Mouse (Mus musculus) lung, adult 18-20 months (tissue): ENCODE data around the gene Klk6.

Source experiments
- DNase-seq, 2 experiments: peaks; one replicate each; pipeline ENCODE4 v3.0.0; 2022; ENCODE audit warnings: mixed read lengths in 2 of 2

Gene Klk6

GRCm38 (mm10) chr7:43824199-43824598, at the start of gene Klk6:
TSS of gene Klk6 (plus strand) at chr7:43824499.
- no peak for DNase-seq

- DNase-seq = no peak
Measured at GRCm38 (mm10) chr7:43774802-43775201, 49.5 kb upstream of the Klk6 start.

- no peak for DNase-seq
Measured at GRCm38 (mm10) chr7:43775311-43776057, 48.8 kb upstream of the Klk6 start.

GRCm38 (mm10) chr7:43776506-43776905, 47.8 kb upstream of the Klk6 start:
- DNase-seq = no peak

- no peak for DNase-seq
Measured at GRCm38 (mm10) chr7:43777423-43777822, 46.9 kb upstream of the Klk6 start.

- no peak for DNase-seq
Measured at GRCm38 (mm10) chr7:43778176-43778970, 45.9 kb upstream of the Klk6 start.

GRCm38 (mm10) chr7:43780241-43780640, 44.1 kb upstream of the Klk6 start:
- DNase-seq = no peak

- DNase-seq = no peak
Measured at GRCm38 (mm10) chr7:43780746-43781145, 43.6 kb upstream of the Klk6 start, which contains the start of gene Klk10. TSS of gene Klk10 (plus strand) at chr7:43781035.

GRCm38 (mm10) chr7:43781541-43781940, 42.8 kb upstream of the Klk6 start:
- no peak for DNase-seq

- peak; percentile 75 to 84 for DNase-seq
Measured at GRCm38 (mm10) chr7:43782275-43783265, 41.7 kb upstream of the Klk6 start.

- DNase-seq = no peak
Measured at GRCm38 (mm10) chr7:43785286-43785685, 39.0 kb upstream of the Klk6 start.

GRCm38 (mm10) chr7:43788096-43788495, 36.2 kb upstream of the Klk6 start:
- DNase-seq = no peak

GRCm38 (mm10) chr7:43789295-43789694, 35.0 kb upstream of the Klk6 start:
- no peak for DNase-seq

GRCm38 (mm10) chr7:43791591-43791990, 32.7 kb upstream of the Klk6 start, which contains the start of gene Klk9:
TSS of gene Klk9 (plus strand) at chr7:43791891.
- DNase-seq = no peak

GRCm38 (mm10) chr7:43796355-43796754, 27.9 kb upstream of the Klk6 start:
- DNase-seq = no peak

- DNase-seq = peak; percentile 33 to 41
Measured at GRCm38 (mm10) chr7:43797333-43797769, 26.9 kb upstream of the Klk6 start, which contains the start of gene Klk8. TSS of gene Klk8 (plus strand) at chr7:43797577.

GRCm38 (mm10) chr7:43797844-43798462, 26.3 kb upstream of the Klk6 start:
- peak; percentile 17 to 27 for DNase-seq

GRCm38 (mm10) chr7:43799876-43800275, 24.4 kb upstream of the Klk6 start:
- no peak for DNase-seq

- DNase-seq = no peak
Measured at GRCm38 (mm10) chr7:43810994-43811393, 13.3 kb upstream of the Klk6 start, which contains the start of gene Klk7. TSS of gene Klk7 (plus strand) at chr7:43811294.

- no peak for DNase-seq
Measured at GRCm38 (mm10) chr7:43815211-43815610, 9.1 kb upstream of the Klk6 start.

- no peak for DNase-seq
Measured at GRCm38 (mm10) chr7:43816746-43817145, 7.6 kb upstream of the Klk6 start.

- no peak for DNase-seq
Measured at GRCm38 (mm10) chr7:43821581-43821980, 2.7 kb upstream of the Klk6 start.
